Mouse (Mus musculus) CH12.LX (cell line): Measurements from ENCODE around the gene Rnf144a. TPM values are rescaled to one million over a fixed set of nuclear protein-coding genes. Genes with fewer than 3 reads are reported as not detected.

Experiments used
- DNase-seq: peaks from one replicate; pipeline ENCODE4 v3.0.0-alpha.2; 2013; ENCODE audit errors: extremely low read depth
- H3K27ac ChIP-seq: 2 replicates; pipeline ENCODE4 v1.5.1; 2012; ENCODE audit warnings: low read depth, mild to moderate bottlenecking, control low read depth, moderate library complexity; ENCODE audit not compliant: insufficient read depth
- H3K27me3 ChIP-seq: replicated peaks from 2 replicates; pipeline ENCODE3; 2012; ENCODE audit warnings: inconsistent platforms
- H3K36me3 ChIP-seq, 2 experiments: replicated peaks in 1 of 2; 2 replicates each; pipeline versions ENCODE3 to v1.6.1; 2012; ENCODE audit warnings: inconsistent platforms in 1 of 2, low read length in 1 of 2, mild to moderate bottlenecking in 1 of 2, mixed read lengths in 1 of 2, moderate library complexity in 1 of 2; ENCODE audit not compliant: control insufficient read depth in 1 of 2, insufficient read depth in 1 of 2
- H3K4me1 ChIP-seq, 2 experiments: 2 replicates each; pipeline ENCODE4 v1.6.1; 2012; ENCODE audit warnings: inconsistent platforms in 1 of 2, moderate library complexity in 1 of 2; ENCODE audit not compliant: insufficient read depth in 2 of 2, control insufficient read depth in 1 of 2
- H3K4me2 ChIP-seq: 2 replicates; pipeline ENCODE4 v1.6.1; 2012; ENCODE audit warnings: low read depth, mild to moderate bottlenecking, control low read depth; ENCODE audit not compliant: poor library complexity, insufficient read depth, severe bottlenecking
- H3K4me3 ChIP-seq, 3 experiments: fragments of 150-350 bp in 1 of 3; sonication (generic) in 1 of 3; replicated peaks in 1 of 3; 2 replicates each; pipeline versions ENCODE3 to v1.5.1; 2011 to 2012; ENCODE audit warnings: low read depth in 2 of 3, low read length in 2 of 3, mild to moderate bottlenecking in 2 of 3, moderate library complexity in 2 of 3, control low read depth in 1 of 3, improper control_type of control experiment in 1 of 3, inconsistent platforms in 1 of 3, mixed read lengths in 1 of 3; ENCODE audit not compliant: poor library complexity in 1 of 3
- H3K79me2 ChIP-seq: replicated peaks from 2 replicates; pipeline ENCODE4 v1.6.1; 2012; ENCODE audit warnings: mild to moderate bottlenecking, moderate library complexity; ENCODE audit not compliant: control insufficient read depth, poor library complexity, insufficient read depth, severe bottlenecking; ENCODE audit errors: extremely low read depth
- H3K9ac ChIP-seq: 2 replicates; pipeline ENCODE4 v1.6.1; 2012; ENCODE audit warnings: low read depth, mild to moderate bottlenecking, control low read depth, moderate library complexity; ENCODE audit not compliant: insufficient read depth
- H3K9me3 ChIP-seq: replicated peaks from 2 replicates; pipeline ENCODE3; 2012; ENCODE audit warnings: low read length, inconsistent platforms, mixed read lengths
- BHLHE40 ChIP-seq: IDR thresholded peaks from 2 replicates; pipeline ENCODE4 v1.6.1; 2011; ENCODE audit warnings: mild to moderate bottlenecking, low read depth, low read length, improper control_type of control experiment
- CHD2 ChIP-seq: IDR thresholded peaks from 2 replicates; pipeline ENCODE4 v1.6.1; 2011; ENCODE audit warnings: low read length, improper control_type of control experiment
- CTCF ChIP-seq, 2 experiments: IDR thresholded peaks in 1 of 2; conservative IDR thresholded peaks in 1 of 2; 2 replicates each; pipeline ENCODE4 v1.5.1; 2011 to 2012; ENCODE audit warnings: low read depth in 2 of 2, low read length in 2 of 2, improper control_type of control experiment in 1 of 2, inconsistent platforms in 1 of 2, mild to moderate bottlenecking in 1 of 2, moderate library complexity in 1 of 2
- E2F4 ChIP-seq: IDR thresholded peaks from 2 replicates; pipeline ENCODE4 v1.6.1; 2011; ENCODE audit warnings: low read depth, low read length, improper control_type of control experiment; ENCODE audit not compliant: insufficient replicate concordance
- ELF1 ChIP-seq: IDR thresholded peaks from 2 replicates; pipeline ENCODE4 v1.6.1; 2014; ENCODE audit warnings: low read depth, mild to moderate bottlenecking, inconsistent platforms, low read length, improper control_type of control experiment
- EP300 ChIP-seq: IDR thresholded peaks from 2 replicates; pipeline ENCODE4 v1.6.1; 2011; ENCODE audit warnings: low read length, improper control_type of control experiment
- ETS1 ChIP-seq: conservative IDR thresholded peaks from 2 replicates; pipeline ENCODE4 v1.6.1; 2012; ENCODE audit warnings: low read depth, mild to moderate bottlenecking, inconsistent platforms, low read length, improper control_type of control experiment, moderate library complexity
- HCFC1 ChIP-seq: IDR thresholded peaks from 2 replicates; pipeline ENCODE4 v1.6.1; 2012; ENCODE audit warnings: low read depth, mild to moderate bottlenecking, inconsistent platforms, low read length, improper control_type of control experiment
- JUN ChIP-seq: IDR thresholded peaks from 2 replicates; pipeline ENCODE4 v1.6.1; 2011; ENCODE audit warnings: low read depth, mild to moderate bottlenecking, low read length, improper control_type of control experiment, moderate library complexity; ENCODE audit not compliant: insufficient read depth
- KAT2A ChIP-seq: IDR thresholded peaks from 2 replicates; pipeline ENCODE4 v1.6.1; 2012; ENCODE audit warnings: low read length, improper control_type of control experiment, inconsistent platforms; ENCODE audit not compliant: insufficient replicate concordance
- MAFK ChIP-seq: IDR thresholded peaks from 2 replicates; pipeline ENCODE4 v1.6.1; 2011; ENCODE audit warnings: low read length, improper control_type of control experiment; ENCODE audit not compliant: insufficient replicate concordance
- MYC ChIP-seq: IDR thresholded peaks from 2 replicates; pipeline ENCODE4 v1.6.1; 2011; ENCODE audit warnings: low read depth, mild to moderate bottlenecking, improper control_type of control experiment, low read length
- NELFE ChIP-seq: IDR thresholded peaks from 2 replicates; pipeline ENCODE4 v1.6.1; 2011; ENCODE audit warnings: low read depth, low read length, improper control_type of control experiment
- PAX5 ChIP-seq: IDR thresholded peaks from 2 replicates; pipeline ENCODE4 v1.6.1; 2012; ENCODE audit warnings: low read length, inconsistent platforms, mixed read lengths
- POLR2A ChIP-seq: IDR thresholded peaks from 2 replicates; pipeline ENCODE4 v1.6.1; 2011; ENCODE audit warnings: low read depth, mild to moderate bottlenecking, improper control_type of control experiment, low read length
- POLR2AphosphoS2 ChIP-seq: IDR thresholded peaks from 2 replicates; pipeline ENCODE4 v1.6.1; 2011; ENCODE audit warnings: low read depth, low read length, improper control_type of control experiment
- RAD21 ChIP-seq: IDR thresholded peaks from 2 replicates; pipeline ENCODE4 v1.6.1; 2011; ENCODE audit warnings: low read depth, mild to moderate bottlenecking, low read length, improper control_type of control experiment, moderate library complexity
- RCOR1 ChIP-seq: conservative IDR thresholded peaks from 2 replicates; pipeline ENCODE4 v1.6.1; 2012; ENCODE audit warnings: low read depth, mild to moderate bottlenecking, inconsistent platforms, low read length, improper control_type of control experiment
- UBTF ChIP-seq: IDR thresholded peaks from 2 replicates; pipeline ENCODE4 v1.6.1; 2012; ENCODE audit warnings: low read depth, mild to moderate bottlenecking, inconsistent platforms, low read length, improper control_type of control experiment, moderate library complexity
- ZC3H11A ChIP-seq: IDR thresholded peaks from 2 replicates; pipeline ENCODE4 v1.6.1; 2012; ENCODE audit warnings: low read depth, mild to moderate bottlenecking, inconsistent platforms, low read length, improper control_type of control experiment
- ZKSCAN1 ChIP-seq: IDR thresholded peaks from 2 replicates; pipeline ENCODE4 v1.6.1; 2012; ENCODE audit warnings: low read depth, inconsistent platforms, low read length, improper control_type of control experiment, borderline replicate concordance
- ZMIZ1 ChIP-seq: IDR thresholded peaks from 2 replicates; pipeline ENCODE4 v1.6.1; 2012; ENCODE audit warnings: low read depth, mild to moderate bottlenecking, inconsistent platforms, low read length, improper control_type of control experiment
- ZNF384 ChIP-seq: IDR thresholded peaks from 2 replicates; pipeline ENCODE4 v1.6.1; 2012; ENCODE audit warnings: low read depth, low read length, improper control_type of control experiment, inconsistent platforms
- dilution Hi-C: fragments of 300-500 bp; cut with MboI; formaldehyde crosslinking; loops from 2 replicates; pipeline ENCODE4 v1.14.3; 2020; ENCODE audit warnings: low sequenced_read_pairs; ENCODE audit not compliant: extremely low pct_unique_long_range_greater_than_20kb, extremely low pct_ligation_motif_present
- in situ Hi-C: fragments of 300-500 bp; cut with MboI; formaldehyde crosslinking; loops from 3 replicates; pipeline ENCODE4 v1.14.3; 2019; ENCODE audit warnings: low sequenced_read_pairs, low pct_ligation_motif_present, low pct_unique_long_range_greater_than_20kb, mixed read lengths
- polyA plus RNA-seq: library from polyadenylated mRNA; unstranded; fragments of >175 nt; gene quantifications from 2 replicates; pipeline ENCODE4 v1.2.1, GENCODE M21; 2012; ENCODE audit warnings: low read depth; ENCODE audit not compliant: insufficient read length
- total RNA-seq, 2 experiments: library from RNA; depleted of rRNA; stranded (reverse); fragments of 300-350 nt in 1 of 2; fragments of >200 nt in 1 of 2; gene quantifications; 2 replicates each; pipeline ENCODE4 v1.2.3; 2012 to 2014

Gene Rnf144a
- total and polyA plus RNA-seq, 3 experiments: 0.04 to 0.57 (median 0.52) TPM

DNA sequence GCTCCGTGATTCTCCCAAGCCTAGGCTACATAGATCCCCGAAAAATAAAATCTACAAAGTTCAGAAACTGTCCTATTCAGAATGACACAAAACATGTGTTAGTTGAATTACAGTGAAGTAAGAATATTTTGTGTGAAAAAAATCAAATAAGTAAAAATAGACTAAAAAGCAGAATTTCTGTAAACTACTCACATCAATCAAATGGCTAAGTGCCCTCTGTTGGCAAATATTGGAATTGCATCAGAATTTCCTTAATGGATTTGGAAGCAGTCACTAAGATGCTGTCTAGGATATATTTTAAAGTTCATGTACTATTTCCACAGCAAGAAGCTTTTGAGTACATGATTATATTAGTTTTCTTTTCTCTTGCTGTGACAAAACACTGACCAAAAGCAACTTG, 9.8 kb upstream of the Rnf144a start:
- no peaks in the 10 kb centered on the region for H3K27me3 ChIP-seq
- no peak overlapping the region for H3K4me3 ChIP-seq
- peak; percentile 47 for DNase-seq
- in situ Hi-C loops (no loop called here), dilution Hi-C loops (no loop called here)
- no peak overlapping the region for H3K27ac ChIP-seq
- H3K4me2 ChIP-seq: no peak overlapping the region
- TF ChIP-seq CTCF (conservative IDR thresholded peaks at IDR 0.05 in 1 of 2, IDR thresholded peaks at IDR 0.05 in 1 of 2; ENCODE audit: low read depth in 2 of 2, low read length in 2 of 2): peak; percentile 50 to 51
- TF ChIP-seq RAD21: peak; percentile 1; the same call in 1 of the 2 replicates
- TF ChIP-seq MAFK: no peak
- TF ChIP-seq MYC: no peak
- TF ChIP-seq ZNF384: no peak
- no peak for TF ChIP-seq HCFC1
- no peak for TF ChIP-seq E2F4
- H3K9ac ChIP-seq: no peak overlapping the region
- H3K4me1 ChIP-seq: no peaks in the 10 kb centered on the region
- H3K36me3 ChIP-seq: no peaks in the 10 kb centered on the region
- no peaks in the 10 kb centered on the region for H3K79me2 ChIP-seq
- no peaks in the 10 kb centered on the region for H3K9me3 ChIP-seq

DNA sequence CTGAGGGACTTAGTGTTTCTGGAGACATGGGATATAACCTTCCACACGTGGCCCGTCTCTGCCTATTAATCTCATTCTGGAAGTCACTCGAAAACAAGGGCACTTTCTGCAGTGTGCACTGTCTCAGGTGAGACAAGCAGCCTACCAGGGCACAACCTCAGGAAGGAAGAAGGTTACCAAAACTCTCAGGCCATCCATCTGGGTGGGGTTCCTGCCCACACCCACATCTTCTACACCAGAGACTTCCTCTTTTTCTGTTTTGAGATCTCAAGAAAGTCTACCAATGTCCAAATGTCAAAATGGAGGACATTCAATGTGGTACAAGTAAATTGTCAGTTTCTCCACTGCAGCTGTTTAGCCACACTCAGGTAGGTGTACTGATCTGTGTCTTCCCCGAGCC, 3.3 kb upstream of the Rnf144a start:
- TF ChIP-seq ELF1: no peak
- peak; percentile 26 for DNase-seq
- no peak overlapping the region for H3K9ac ChIP-seq
- H3K27ac ChIP-seq: no peak overlapping the region
- H3K4me2 ChIP-seq: no peak overlapping the region
- dilution Hi-C loops: no loop called here
- H3K27me3 ChIP-seq: no peaks in the 10 kb centered on the region
- peaks cover 0 to 18% of the 10 kb centered on the region in 2 experiments; a peak in 2 of 4 replicates for H3K4me1 ChIP-seq
- no peak overlapping the region for H3K4me3 ChIP-seq
- in situ Hi-C loops: no loop called here
- H3K36me3 ChIP-seq: no peaks in the 10 kb centered on the region
- H3K9me3 ChIP-seq: no peaks in the 10 kb centered on the region
- no peaks in the 10 kb centered on the region for H3K79me2 ChIP-seq

DNA sequence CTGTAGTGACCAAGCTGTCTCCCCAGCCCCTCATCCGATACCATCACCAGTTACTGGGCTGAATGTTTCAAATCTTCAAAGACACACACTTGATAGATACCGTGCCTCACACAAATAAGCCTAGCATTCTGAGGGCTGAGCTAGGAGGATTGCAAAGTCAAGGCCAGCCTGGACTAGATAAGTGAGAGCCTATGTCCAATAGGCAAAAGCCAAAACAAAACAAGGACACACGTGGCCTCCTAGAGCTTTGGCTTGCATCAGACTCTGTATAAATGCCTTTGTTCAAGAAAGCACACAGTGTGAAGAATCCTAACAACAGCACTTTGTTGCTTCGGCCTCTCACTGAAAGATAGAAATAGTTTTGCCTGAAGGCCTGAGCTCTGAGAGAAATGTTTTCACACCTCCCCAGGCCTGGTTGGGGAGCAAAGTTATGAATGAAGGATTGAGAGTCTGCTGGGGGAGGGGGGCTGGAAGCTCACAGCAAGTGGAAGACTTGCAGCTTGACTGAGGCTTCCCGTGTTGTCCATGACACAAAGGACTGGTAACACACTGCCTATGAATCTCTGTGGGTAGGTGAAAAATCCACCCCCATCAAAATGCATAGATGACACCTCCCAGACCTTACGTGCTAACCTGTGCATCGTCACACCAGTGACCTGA, 1.7 kb upstream of the Rnf144a start:
- Histone ChIP-seq H3K4me2 (no peak overlapping the region), H3K27me3 (no peaks in the 10 kb centered on the region), H3K4me1 (peaks cover 0 to 18% of the 10 kb centered on the region in 2 experiments; a peak in 2 of 4 replicates), H3K36me3 (no peaks in the 10 kb centered on the region), H3K27ac (no peak overlapping the region), H3K4me3 (no peak overlapping the region), H3K9ac (no peak overlapping the region), H3K9me3 (no peaks in the 10 kb centered on the region), H3K79me2 (no peaks in the 10 kb centered on the region)
- dilution Hi-C loops (no loop called here), in situ Hi-C loops (no loop called here)
- DNase-seq: no peak
- TF ChIP-seq CHD2 (no peak), POLR2AphosphoS2 (no peak), JUN (no peak), ZKSCAN1 (no peak), RAD21 (no peak), ZMIZ1 (no peak), RCOR1 (no peak), ZC3H11A (no peak), KAT2A (no peak), PAX5 (no peak), BHLHE40 (no peak), ETS1 (no peak), POLR2A (no peak), NELFE (no peak), MYC (no peak), UBTF (no peak), EP300 (no peak)
